Mouse (Mus musculus) embryonic facial prominence, embryonic 14.5 days (tissue): ENCODE measurements at regions not wholly inside any gene's neighbourhood (a gene's known extent, or its start where the extent isn't known, plus 50 kb on each side); places are given as distances from the start of the nearest gene placed in this dataset.
A peak's percentile ranks its signal among the peaks of the same experiment; 100 is the strongest.

ENCODE experiments used
- ATAC-seq: fragments of 200-750 bp; cut with Nextera tagmentation; 2 replicates; pipeline ENCODE4 v1.8.0; 2017; ENCODE audit warnings: low read depth, moderate number of reproducible peaks, moderate TSS enrichment
- DNase-seq: peaks from one replicate; pipeline ENCODE4 v3.0.0-alpha.2; 2015; ENCODE audit warnings: low spot score
- H3K27ac ChIP-seq: fragments of 300-500 bp; sonication (generic); replicated peaks from 2 replicates; pipeline ENCODE4 v1.5.1; 2014; ENCODE audit warnings: low read depth, mild to moderate bottlenecking, low read length, moderate library complexity
- H3K27me3 ChIP-seq: fragments of 300-500 bp; sonication (generic); replicated peaks from 2 replicates; pipeline ENCODE4 v1.6.1; 2014; ENCODE audit warnings: low read length; ENCODE audit not compliant: control insufficient read depth, insufficient read depth
- H3K36me3 ChIP-seq: fragments of 300-500 bp; sonication (generic); 2 replicates; pipeline ENCODE4 v1.6.1; 2014; ENCODE audit warnings: low read length, mixed read lengths; ENCODE audit not compliant: control insufficient read depth, insufficient read depth
- H3K4me1 ChIP-seq: fragments of 300-500 bp; sonication (generic); 2 replicates; pipeline ENCODE4 v1.6.1; 2014; ENCODE audit warnings: antibody characterized with exemption, low read length; ENCODE audit not compliant: control insufficient read depth, insufficient read depth
- H3K4me2 ChIP-seq: fragments of 300-500 bp; sonication (generic); 2 replicates; pipeline ENCODE4 v1.6.1; 2014; ENCODE audit warnings: low read depth, mild to moderate bottlenecking, low read length, moderate library complexity, mixed read lengths
- H3K4me3 ChIP-seq: fragments of 300-500 bp; sonication (generic); 2 replicates; pipeline ENCODE4 v1.5.1; 2014; ENCODE audit warnings: low read depth, mild to moderate bottlenecking, low read length
- H3K9ac ChIP-seq: fragments of 300-500 bp; sonication (generic); 2 replicates; pipeline ENCODE4 v1.6.1; 2014; ENCODE audit warnings: low read depth, mild to moderate bottlenecking, low read length, moderate library complexity, mixed read lengths
- H3K9me3 ChIP-seq: fragments of 300-500 bp; sonication (generic); 2 replicates; pipeline ENCODE4 v1.6.1; 2016; ENCODE audit warnings: low read length; ENCODE audit not compliant: control insufficient read depth
- WGBS: fragments of 180-500 bp; shearing (Covaris S2); extraction: QIAGEN DNeasy Blood & Tissue Kit; methylation state at CpG from one replicate; pipeline ENCODE4 v1.1.7; 2014; 5-methylcytosine and 5-hydroxymethylcytosine counted together

DNA sequence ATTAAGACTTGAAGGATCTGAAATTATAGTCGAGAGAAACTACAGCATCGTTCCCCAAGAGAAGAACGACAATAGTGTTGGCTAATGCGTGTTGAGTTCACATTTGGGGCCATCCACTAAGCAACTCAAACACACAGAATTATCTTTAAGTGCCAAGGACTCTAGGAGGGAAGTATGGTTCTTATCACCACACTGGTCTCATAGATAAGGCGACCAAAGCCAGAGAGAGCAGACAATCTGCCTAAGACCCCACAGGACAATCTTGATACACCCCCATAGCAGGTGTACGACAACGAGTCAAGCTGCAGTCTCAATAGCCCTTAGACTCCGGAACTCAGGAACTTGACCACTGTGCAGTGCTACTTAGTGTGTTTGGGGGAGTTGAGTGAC lies 152.5 kb upstream of the Pum3 start:
- Histone ChIP-seq H3K4me2 (no peak overlapping the region), H3K27ac (no peak overlapping the region), H3K4me1 (no peaks in the 10 kb centered on the region), H3K9me3 (no peaks in the 10 kb centered on the region), H3K9ac (no peak overlapping the region), H3K36me3 (no peaks in the 10 kb centered on the region), H3K4me3 (no peak overlapping the region), H3K27me3 (no peaks in the 10 kb centered on the region)
- no peak for DNase-seq
- WGBS, result 69% methylated on average over 8 of the region's 8 CpGs
- no peak for ATAC-seq

DNA sequence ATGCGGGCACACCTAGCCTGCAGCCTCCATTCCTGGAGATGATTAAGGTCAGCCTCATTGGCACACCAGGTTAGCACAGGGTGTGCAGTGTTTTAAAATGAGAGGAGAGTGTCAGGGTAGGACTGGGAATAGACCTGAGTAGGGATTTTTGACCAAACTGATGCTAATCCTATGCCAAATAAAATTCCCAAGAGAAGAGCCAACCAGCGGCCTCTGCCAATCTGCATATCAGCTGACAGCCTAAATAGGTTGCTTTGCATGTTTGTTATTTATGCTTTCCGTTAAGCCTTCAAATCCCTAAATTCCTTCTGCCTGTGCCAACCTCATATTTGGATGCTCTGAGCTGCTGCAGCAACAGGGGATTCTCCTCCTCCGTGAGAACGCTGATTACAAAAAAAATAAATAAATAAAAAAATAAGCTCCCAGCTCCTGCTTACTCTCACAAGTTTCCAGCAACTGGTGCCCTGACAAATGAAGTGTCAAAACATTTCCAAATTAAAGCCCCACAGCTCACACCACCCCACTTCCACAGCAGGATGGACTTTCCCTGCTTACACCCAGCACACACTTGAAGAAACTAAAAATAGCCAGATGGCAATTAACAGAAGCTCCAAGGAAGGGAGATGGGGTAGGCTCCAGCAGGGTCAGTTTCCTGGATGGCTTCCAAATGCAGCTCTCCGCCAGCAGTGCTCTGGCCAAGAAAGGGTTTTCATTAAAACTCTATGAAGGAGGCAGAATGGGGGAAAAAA lies 151.9 kb upstream of the Pum3 start:
- Histone ChIP-seq H3K36me3 (no peaks in the 10 kb centered on the region), H3K4me3 (no peak overlapping the region), H3K4me2 (no peak overlapping the region), H3K9ac (no peak overlapping the region), H3K9me3 (no peaks in the 10 kb centered on the region), H3K4me1 (no peaks in the 10 kb centered on the region), H3K27me3 (no peaks in the 10 kb centered on the region), H3K27ac (no peak overlapping the region)
- WGBS, result 40% methylated on average over 6 of the region's 6 CpGs
- DNase-seq, result peak; percentile 41
- peak; percentile 41; the same call in 1 of the 2 replicates for ATAC-seq

DNA sequence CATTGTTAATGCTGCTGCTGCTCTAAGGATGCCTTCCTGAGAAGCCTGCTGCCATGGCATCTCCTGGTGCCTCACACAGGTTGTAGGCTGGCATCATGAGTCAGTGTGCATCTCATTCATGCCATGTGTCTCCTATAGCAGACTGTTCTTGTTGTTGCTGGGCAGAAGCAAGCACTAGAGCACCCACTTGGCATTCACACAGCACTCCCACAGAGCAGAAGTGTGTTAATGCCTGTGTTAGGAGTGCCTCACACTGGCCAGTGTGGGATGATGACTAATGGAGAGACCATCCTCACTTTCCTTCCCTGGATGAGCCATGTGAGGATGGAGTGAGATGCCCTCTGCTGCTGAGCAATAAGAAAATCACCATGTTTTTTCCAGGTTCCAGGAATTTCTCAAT lies 146.9 kb upstream of the Pum3 start:
- no peak for ATAC-seq

DNA sequence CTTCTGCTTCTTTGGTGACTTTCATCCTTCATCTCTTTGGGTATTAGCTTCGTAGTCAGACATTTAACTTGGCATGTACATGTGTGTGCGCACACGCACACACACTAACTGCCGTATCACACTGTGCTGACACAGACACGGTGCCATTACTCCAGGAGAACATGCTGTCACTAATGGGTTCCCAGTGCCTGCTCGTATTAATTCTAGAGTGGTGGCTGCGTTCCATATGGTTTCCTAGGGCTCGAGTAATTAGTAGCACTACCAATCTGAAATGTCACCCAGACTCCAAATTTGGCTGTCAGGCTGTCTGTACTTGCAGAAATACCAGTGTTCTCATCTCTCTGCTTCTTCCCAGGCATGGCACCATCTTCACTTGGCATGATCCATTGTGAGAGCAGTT lies 137.3 kb upstream of the Pum3 start:
- no peaks in the 10 kb centered on the region; the same call in 1 of the 2 replicates for H3K4me1 ChIP-seq
- H3K4me3 ChIP-seq, result no peak overlapping the region
- no peak overlapping the region for H3K4me2 ChIP-seq
- no peaks in the 10 kb centered on the region for H3K27me3 ChIP-seq
- H3K27ac ChIP-seq, result no peak overlapping the region
- no peaks in the 10 kb centered on the region for H3K36me3 ChIP-seq
- 90% methylated on average over 8 of the region's 8 CpGs for WGBS
- H3K9me3 ChIP-seq, result no peaks in the 10 kb centered on the region
- ATAC-seq (no peak), DNase-seq (no peak)
- no peak overlapping the region for H3K9ac ChIP-seq

More for the DNA sequence above, 146.9 kb upstream of the Pum3 start:
- DNase-seq, result no peak
- Histone ChIP-seq H3K9ac (no peak overlapping the region), H3K4me3 (no peak overlapping the region), H3K27me3 (no peaks in the 10 kb centered on the region), H3K4me1 (no peaks in the 10 kb centered on the region), H3K9me3 (no peaks in the 10 kb centered on the region), H3K36me3 (no peaks in the 10 kb centered on the region), H3K4me2 (no peak overlapping the region), H3K27ac (no peak overlapping the region)

DNA sequence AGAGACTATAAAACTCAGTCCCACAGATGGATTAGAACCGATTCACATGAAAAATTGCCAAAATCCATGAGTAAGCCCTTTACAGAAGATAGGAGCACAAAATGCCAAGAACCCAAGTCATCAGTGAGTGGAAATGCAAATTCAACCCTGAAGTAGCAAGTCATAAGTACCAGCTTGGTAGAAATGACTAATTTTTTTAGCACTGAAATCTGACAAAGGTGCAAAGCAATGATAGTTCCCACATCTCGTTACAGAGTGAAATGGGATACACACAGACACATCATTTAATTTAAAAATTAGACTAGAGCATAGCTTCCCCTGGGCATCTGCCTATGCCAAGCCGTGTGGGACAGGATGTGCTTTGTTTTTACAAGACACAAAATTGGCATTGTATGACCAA lies 136.4 kb upstream of the Pum3 start:
- 74% methylated on average over 3 of the region's 3 CpGs for WGBS
- Histone ChIP-seq H3K4me1 (no peaks in the 10 kb centered on the region; the same call in 1 of the 2 replicates), H3K9ac (no peak overlapping the region), H3K4me3 (no peak overlapping the region), H3K4me2 (no peak overlapping the region), H3K27ac (no peak overlapping the region), H3K9me3 (no peaks in the 10 kb centered on the region), H3K27me3 (no peaks in the 10 kb centered on the region), H3K36me3 (no peaks in the 10 kb centered on the region)
- DNase-seq (no peak), ATAC-seq (no peak)

DNA sequence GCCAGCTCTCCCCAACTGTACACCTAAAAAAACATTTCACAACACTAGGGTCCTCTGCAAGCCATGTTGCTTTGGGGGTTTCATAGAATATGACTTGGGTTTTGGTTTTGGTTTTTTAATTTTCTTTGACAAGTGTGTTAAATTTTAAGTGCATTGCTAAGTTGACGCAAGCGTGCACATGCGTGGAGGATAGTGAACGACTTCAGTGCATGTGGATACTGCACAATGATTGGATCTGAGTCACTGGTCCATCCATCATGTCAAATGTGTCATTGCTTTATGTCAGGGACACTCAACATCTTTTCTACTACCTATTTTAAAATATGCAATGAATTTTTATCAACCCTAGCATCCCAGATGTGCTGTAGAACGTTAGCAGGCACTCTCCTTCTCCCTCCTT lies 134.5 kb upstream of the Pum3 start:
- no peak overlapping the region for H3K27ac ChIP-seq
- DNase-seq (no peak), ATAC-seq (no peak)
- no peak overlapping the region for H3K4me3 ChIP-seq
- H3K9ac ChIP-seq, result no peak overlapping the region
- 70% methylated on average over 5 of the region's 5 CpGs for WGBS
- H3K36me3 ChIP-seq, result no peaks in the 10 kb centered on the region
- no peaks in the 10 kb centered on the region for H3K9me3 ChIP-seq
- no peak overlapping the region for H3K4me2 ChIP-seq
- H3K4me1 ChIP-seq, result no peaks in the 10 kb centered on the region; the same call in 1 of the 2 replicates
- no peaks in the 10 kb centered on the region for H3K27me3 ChIP-seq

DNA sequence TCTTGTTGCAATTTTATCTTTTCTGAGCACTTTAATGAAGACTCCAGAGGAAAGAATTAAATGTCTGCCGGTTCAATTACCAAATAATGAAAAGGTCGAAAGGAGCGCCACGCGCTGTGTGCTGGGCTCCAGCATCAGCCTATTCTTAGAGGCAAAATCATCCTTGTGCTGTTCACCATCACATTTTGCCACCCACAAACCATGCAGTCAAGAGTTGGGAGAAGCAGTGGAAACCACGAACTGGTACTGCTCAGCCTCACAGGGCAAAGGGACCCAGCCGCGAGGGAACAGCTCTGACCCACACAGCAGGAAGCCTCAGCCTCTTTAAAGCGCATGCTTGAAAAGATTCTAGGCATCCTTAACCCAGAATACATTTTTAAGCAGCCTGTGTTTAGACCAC lies 134.0 kb upstream of the Pum3 start:
- 54% methylated on average over 9 of the region's 9 CpGs for WGBS
- Histone ChIP-seq H3K4me1 (no peaks in the 10 kb centered on the region; the same call in 1 of the 2 replicates), H3K36me3 (no peaks in the 10 kb centered on the region), H3K27me3 (no peaks in the 10 kb centered on the region), H3K4me2 (no peak overlapping the region), H3K9me3 (no peaks in the 10 kb centered on the region), H3K27ac (no peak overlapping the region), H3K9ac (no peak overlapping the region), H3K4me3 (no peak overlapping the region)
- DNase-seq (no peak), ATAC-seq (no peak)

DNA sequence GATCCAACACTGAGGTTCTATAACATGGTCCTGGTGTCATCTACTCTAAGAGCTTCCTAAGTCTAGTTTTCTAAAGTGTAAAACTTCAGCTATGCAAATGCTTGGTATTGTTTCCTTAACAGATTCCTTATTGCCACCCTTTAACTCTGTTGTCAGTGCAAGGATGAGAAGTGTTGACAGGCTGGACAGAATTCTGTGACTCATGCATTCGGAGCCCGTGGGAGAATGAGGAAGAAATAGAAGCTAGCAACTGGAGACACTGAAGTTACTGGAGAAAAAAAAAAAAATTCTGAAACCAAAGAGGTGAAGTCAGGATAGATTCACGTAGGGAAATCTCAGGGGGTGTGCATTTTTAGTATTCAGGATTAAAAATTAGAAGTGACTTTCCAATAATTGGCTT lies 128.6 kb upstream of the Pum3 start:
- Histone ChIP-seq H3K4me1 (no peaks in the 10 kb centered on the region), H3K27me3 (no peaks in the 10 kb centered on the region), H3K9me3 (no peaks in the 10 kb centered on the region), H3K9ac (no peak overlapping the region), H3K27ac (no peak overlapping the region), H3K4me2 (no peak overlapping the region), H3K36me3 (no peaks in the 10 kb centered on the region), H3K4me3 (no peak overlapping the region)
- WGBS, result 64% methylated on average over 3 of the region's 3 CpGs
- no peak for DNase-seq
- ATAC-seq, result no peak

DNA sequence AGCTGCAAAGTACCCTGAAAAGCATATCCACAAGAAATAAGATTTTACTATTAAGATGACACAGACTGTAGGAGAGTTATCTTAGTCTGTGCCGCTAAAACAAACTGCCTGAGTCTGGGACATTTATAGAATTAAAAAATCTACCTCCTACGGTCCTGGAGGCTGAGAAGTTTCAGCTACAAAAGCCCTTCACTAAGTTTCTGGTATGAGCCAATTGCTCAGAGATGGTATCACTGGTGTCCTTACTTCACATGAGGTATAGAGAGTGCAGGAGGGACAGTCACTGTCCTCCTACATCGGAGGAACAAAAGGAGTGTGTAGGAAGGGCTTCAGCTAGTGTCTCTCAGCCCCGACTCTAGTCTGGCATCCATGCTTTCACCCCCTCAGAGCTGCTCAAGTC lies 127.1 kb upstream of the Pum3 start:
- Histone ChIP-seq H3K9ac (no peak overlapping the region), H3K4me1 (no peaks in the 10 kb centered on the region), H3K27ac (no peak overlapping the region), H3K27me3 (no peaks in the 10 kb centered on the region), H3K4me3 (no peak overlapping the region), H3K36me3 (no peaks in the 10 kb centered on the region), H3K4me2 (no peak overlapping the region), H3K9me3 (no peaks in the 10 kb centered on the region)
- 90% methylated on average over 4 of the region's 4 CpGs for WGBS
- ATAC-seq (no peak), DNase-seq (no peak)
